Mouse (Mus musculus) embryonic fibroblast, embryonic 13.5 days (primary cell): ENCODE data around the gene Rspo1. TPM values are rescaled to one million over a fixed set of nuclear protein-coding genes. Genes with fewer than 3 reads are reported as not detected.

Experiments used
- H3K27ac ChIP-seq: 2 replicates; pipeline ENCODE4 v1.5.1; 2012; ENCODE audit warnings: low read length, control low read depth, inconsistent platforms; ENCODE audit not compliant: insufficient read depth
- H3K4me1 ChIP-seq: 2 replicates; pipeline ENCODE4 v1.6.1; 2011; ENCODE audit warnings: low read length; ENCODE audit not compliant: control insufficient read depth, insufficient read depth
- H3K4me3 ChIP-seq: 2 replicates; pipeline ENCODE4 v1.5.1; 2011; ENCODE audit warnings: mild to moderate bottlenecking, control low read depth, low read length; ENCODE audit not compliant: insufficient read depth
- CTCF ChIP-seq: IDR thresholded peaks from 2 replicates; pipeline ENCODE4 v1.5.1; 2011; ENCODE audit warnings: mild to moderate bottlenecking, control low read depth, low read length, moderate library complexity, borderline replicate concordance; ENCODE audit not compliant: insufficient read depth
- POLR2A ChIP-seq: IDR thresholded peaks from 2 replicates; pipeline ENCODE4 v1.6.1; 2011; ENCODE audit warnings: low read depth, mild to moderate bottlenecking, control low read depth, low read length, moderate library complexity
- polyA plus RNA-seq: library from polyadenylated mRNA; stranded (reverse); fragments of >200 nt; gene quantifications from 2 replicates; pipeline ENCODE4 v1.2.4, GENCODE M21; 2011; ENCODE audit warnings: low read depth; ENCODE audit not compliant: missing spikeins, insufficient read length

The Rspo1 gene
- polyA plus RNA-seq, 1 experiment: 0.84 TPM

GRCm38 (mm10) chr4:124953546-124953945, 32.7 kb upstream of the Rspo1 start:
- no peak for TF ChIP-seq CTCF
- no peak for TF ChIP-seq POLR2A
- Histone ChIP-seq H3K4me1 (no peaks in the 10 kb centered on the region), H3K4me3 (no peak overlapping the region), H3K27ac (no peak overlapping the region)

GRCm38 (mm10) chr4:124957284-124957683, 28.9 kb upstream of the Rspo1 start:
- no peak for TF ChIP-seq CTCF
- TF ChIP-seq POLR2A: no peak
- Histone ChIP-seq H3K4me1 (no peaks in the 10 kb centered on the region), H3K27ac (no peak overlapping the region), H3K4me3 (no peak overlapping the region)

GRCm38 (mm10) chr4:124959062-124959461, 27.2 kb upstream of the Rspo1 start:
- no peak for TF ChIP-seq POLR2A
- no peak for TF ChIP-seq CTCF
- no peak overlapping the region for H3K4me3 ChIP-seq
- H3K4me1 ChIP-seq: no peaks in the 10 kb centered on the region
- H3K27ac ChIP-seq: no peak overlapping the region

GRCm38 (mm10) chr4:124960940-124961339, 25.3 kb upstream of the Rspo1 start:
- no peaks in the 10 kb centered on the region for H3K4me1 ChIP-seq
- TF ChIP-seq POLR2A (no peak), CTCF (no peak)
- no peak overlapping the region for H3K4me3 ChIP-seq
- H3K27ac ChIP-seq: no peak overlapping the region

GRCm38 (mm10) chr4:124962576-124962975, 23.7 kb upstream of the Rspo1 start:
- Histone ChIP-seq H3K4me3 (no peak overlapping the region), H3K27ac (no peak overlapping the region), H3K4me1 (no peaks in the 10 kb centered on the region)
- TF ChIP-seq CTCF (no peak), POLR2A (no peak)

- Histone ChIP-seq H3K4me3 (no peak overlapping the region), H3K4me1 (no peaks in the 10 kb centered on the region), H3K27ac (no peak overlapping the region)
- TF ChIP-seq CTCF (no peak), POLR2A (no peak)
Measured at GRCm38 (mm10) chr4:124964912-124965599, 21.2 kb upstream of the Rspo1 start.

GRCm38 (mm10) chr4:124968711-124969110, 17.5 kb upstream of the Rspo1 start:
- Histone ChIP-seq H3K4me1 (no peaks in the 10 kb centered on the region), H3K27ac (no peak overlapping the region), H3K4me3 (no peak overlapping the region)
- TF ChIP-seq CTCF (no peak), POLR2A (no peak)

GRCm38 (mm10) chr4:124969219-124969848, 16.9 kb upstream of the Rspo1 start:
- no peak for TF ChIP-seq CTCF
- no peak for TF ChIP-seq POLR2A
- H3K27ac ChIP-seq: no peak overlapping the region
- no peak overlapping the region for H3K4me3 ChIP-seq
- no peaks in the 10 kb centered on the region for H3K4me1 ChIP-seq

GRCm38 (mm10) chr4:124970194-124970593, 16.0 kb upstream of the Rspo1 start:
- H3K27ac ChIP-seq: no peak overlapping the region
- TF ChIP-seq POLR2A: no peak
- TF ChIP-seq CTCF: no peak
- no peaks in the 10 kb centered on the region for H3K4me1 ChIP-seq
- no peak overlapping the region for H3K4me3 ChIP-seq

GRCm38 (mm10) chr4:124970677-124971076, 15.6 kb upstream of the Rspo1 start:
- H3K4me1 ChIP-seq: no peaks in the 10 kb centered on the region

GRCm38 (mm10) chr4:124971094-124971493, 15.1 kb upstream of the Rspo1 start:
- TF ChIP-seq CTCF: no peak
- no peak for TF ChIP-seq POLR2A
- H3K27ac ChIP-seq: no peak overlapping the region
- no peaks in the 10 kb centered on the region for H3K4me1 ChIP-seq
- no peak overlapping the region for H3K4me3 ChIP-seq

More at GRCm38 (mm10) chr4:124970677-124971076, 15.6 kb upstream of the Rspo1 start:
- Histone ChIP-seq H3K27ac (no peak overlapping the region), H3K4me3 (no peak overlapping the region)
- no peak for TF ChIP-seq CTCF
- TF ChIP-seq POLR2A: no peak
